Mouse (Mus musculus) urinary bladder, postnatal 36 days (tissue): ENCODE results near the gene Panx1.

Source experiments
- DNase-seq, 2 experiments: peaks; one replicate each; pipeline ENCODE4 v3.0.0; 2022; ENCODE audit warnings: low spot score in 2 of 2, mixed read lengths in 1 of 2

Panx1 gene

GRCm38 (mm10) chr9:14970805-14971525, 74.3 kb downstream of the Panx1 start:
- no peak for DNase-seq

GRCm38 (mm10) chr9:14970211-14970610, 75.1 kb downstream of the Panx1 start:
- no peak for DNase-seq

GRCm38 (mm10) chr9:14967598-14967997, 77.7 kb downstream of the Panx1 start:
- no peak for DNase-seq

- DNase-seq: no peak
Observed at GRCm38 (mm10) chr9:14966787-14967186, 78.5 kb downstream of the Panx1 start.

GRCm38 (mm10) chr9:14965368-14965767, 79.9 kb downstream of the Panx1 start:
- DNase-seq: no peak

- DNase-seq: no peak
Observed at GRCm38 (mm10) chr9:14962769-14963168, 82.5 kb downstream of the Panx1 start.

GRCm38 (mm10) chr9:14954659-14955058, 90.6 kb downstream of the Panx1 start:
- DNase-seq: no peak
